Mouse (Mus musculus): ENCODE measurements around the gene Ddhd1. TPM values are rescaled to one million over a fixed set of nuclear protein-coding genes. Genes with fewer than 3 reads are reported as not detected.

The Ddhd1 gene
- total RNA-seq, 4 experiments from 2014 or later = 81.4 to 86.2 (median 83.9) TPM

DNA sequence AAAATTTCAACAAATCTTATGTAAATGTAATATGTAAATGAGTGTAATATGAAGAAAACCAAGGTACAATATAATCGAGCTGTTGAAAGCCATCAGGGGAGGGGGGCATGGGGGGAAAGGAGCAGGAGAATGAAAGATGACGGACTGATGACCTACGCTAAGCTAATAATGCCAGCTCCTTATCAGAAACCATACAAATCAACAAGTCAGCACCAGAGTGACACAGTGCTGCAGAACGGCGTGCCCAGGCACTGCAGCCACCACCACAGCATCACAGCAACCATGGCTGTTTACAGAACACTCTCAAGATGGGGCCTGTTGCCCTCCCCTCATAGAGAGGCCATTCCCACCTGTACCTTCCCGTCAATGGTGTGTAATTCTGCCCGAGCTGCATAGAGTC, 10.8 kb downstream of the Ddhd1 start:
- DNase-seq (ENCODE audit: low spot score in 2 of 2) = no peak

DNA sequence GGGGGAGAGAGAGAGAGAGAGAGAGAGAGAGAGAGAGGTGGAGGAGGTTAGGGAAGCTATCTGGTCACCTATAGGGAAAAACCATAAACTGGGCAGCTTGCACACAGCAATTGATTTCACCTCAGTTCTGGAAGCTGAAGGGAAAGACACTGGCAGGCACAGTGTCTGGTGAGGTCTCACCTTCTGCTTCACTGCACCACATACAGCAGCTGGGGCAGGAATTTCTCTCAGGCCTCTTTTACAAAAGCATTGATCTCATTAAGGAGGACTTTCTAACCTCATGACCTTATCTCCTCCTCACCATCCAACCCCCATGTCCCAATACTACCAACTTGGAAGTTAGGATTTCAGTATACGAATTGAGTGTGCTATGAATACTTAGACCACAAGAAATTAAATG, 13.2 kb downstream of the Ddhd1 start:
- DNase-seq (ENCODE audit: low spot score in 2 of 2) = no peak

DNA sequence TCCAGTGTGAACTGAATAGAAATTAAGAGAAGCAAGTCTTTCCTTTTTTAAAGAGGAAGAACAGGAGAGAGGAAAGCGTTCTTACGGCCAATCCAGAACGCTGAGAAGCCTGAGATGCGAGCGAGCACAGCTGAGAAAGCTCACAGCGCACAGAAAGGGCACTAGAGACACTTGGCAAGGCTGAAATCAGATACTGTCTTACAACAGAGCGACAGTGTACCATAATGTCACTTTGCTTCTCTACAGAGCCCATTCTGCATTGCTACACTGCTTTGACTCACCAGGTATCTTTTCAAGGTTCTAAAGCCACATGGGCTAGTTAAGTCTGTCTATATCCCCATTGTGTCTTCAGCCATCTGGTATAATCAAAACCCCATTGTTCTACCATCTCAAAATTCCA, 13.7 kb downstream of the Ddhd1 start:
- DNase-seq (ENCODE audit: low spot score in 2 of 2) = no peak

DNA sequence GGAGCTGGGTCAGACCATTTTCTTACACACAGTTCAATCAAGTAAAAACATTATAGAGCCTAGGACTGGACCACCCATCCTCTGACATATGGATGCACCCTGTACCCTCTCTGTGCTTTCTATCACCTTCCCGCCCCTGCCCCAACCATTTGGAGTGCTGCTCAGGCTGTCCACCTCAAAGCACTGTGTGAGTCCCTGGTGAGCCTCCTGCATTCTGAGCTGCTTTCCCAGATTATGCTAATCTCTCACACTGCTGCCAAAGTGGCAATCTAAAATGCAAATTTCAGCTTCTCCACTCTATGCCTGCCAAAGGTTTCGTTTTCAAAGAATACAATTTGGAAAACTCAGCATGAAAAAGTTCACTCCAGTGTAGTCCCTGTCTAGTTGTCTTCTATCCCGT, 14.5 kb downstream of the Ddhd1 start:
- DNase-seq (ENCODE audit: low spot score in 2 of 2) = no peak

DNA sequence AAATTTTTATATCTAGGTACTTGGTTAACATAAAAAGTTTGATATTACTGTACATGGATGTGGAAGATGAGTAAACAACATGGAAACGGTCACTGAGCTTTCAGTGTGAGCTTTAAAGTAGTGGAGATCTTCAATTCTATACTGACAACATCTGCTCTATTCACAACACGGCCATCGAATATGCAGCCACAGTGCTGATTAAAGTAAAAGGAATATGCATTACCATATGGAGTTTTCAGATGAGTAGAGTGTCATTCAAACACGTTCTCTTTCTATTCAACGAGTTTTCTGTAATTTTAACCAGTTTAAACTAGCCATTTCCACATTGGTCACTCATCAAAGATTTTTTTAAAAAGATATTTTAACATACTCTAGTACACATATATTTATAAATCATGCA, 15.1 kb downstream of the Ddhd1 start:
- no peak for DNase-seq (ENCODE audit: low spot score in 2 of 2)

DNA sequence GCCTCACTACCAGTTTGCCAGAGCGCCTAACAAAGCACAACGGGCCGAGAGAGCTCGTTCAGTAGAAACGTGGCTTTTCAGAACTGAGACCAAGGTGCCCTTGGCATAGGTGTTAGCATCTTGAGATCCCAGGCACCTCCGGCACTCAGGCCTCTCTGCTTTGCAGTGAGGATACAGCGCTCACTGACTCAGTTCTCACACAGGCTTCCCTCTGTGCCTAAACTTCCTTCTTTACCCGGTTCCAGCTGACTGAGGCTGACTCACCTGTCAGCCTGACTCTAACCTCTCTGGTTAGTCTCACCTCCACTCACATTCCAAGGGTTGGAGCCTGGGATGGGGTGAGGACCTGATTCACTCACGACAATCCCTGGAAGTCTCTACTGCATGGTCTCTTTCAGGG, 15.7 kb downstream of the Ddhd1 start:
- DNase-seq (ENCODE audit: low spot score in 2 of 2) = no peak

DNA sequence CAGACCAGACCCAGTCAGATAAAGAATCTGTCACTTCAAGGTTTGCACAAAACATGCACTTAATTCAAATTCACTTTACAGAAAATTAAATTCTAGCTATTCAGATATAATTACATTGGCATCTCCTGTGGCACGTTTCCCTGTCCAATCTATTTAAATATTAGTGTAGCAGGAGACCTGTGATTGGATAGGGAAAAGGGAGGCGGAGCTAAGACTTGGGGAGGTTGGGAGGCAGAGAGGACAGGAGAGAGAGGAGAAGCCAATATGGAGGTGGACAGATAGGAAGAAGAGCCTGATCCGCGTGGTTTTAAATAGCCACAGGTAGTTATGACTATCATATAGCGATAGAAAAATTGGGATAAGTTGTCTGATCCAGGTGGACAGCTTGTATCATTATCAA, 19.2 kb downstream of the Ddhd1 start:
- no peak for DNase-seq (ENCODE audit: low spot score in 2 of 2)

DNA sequence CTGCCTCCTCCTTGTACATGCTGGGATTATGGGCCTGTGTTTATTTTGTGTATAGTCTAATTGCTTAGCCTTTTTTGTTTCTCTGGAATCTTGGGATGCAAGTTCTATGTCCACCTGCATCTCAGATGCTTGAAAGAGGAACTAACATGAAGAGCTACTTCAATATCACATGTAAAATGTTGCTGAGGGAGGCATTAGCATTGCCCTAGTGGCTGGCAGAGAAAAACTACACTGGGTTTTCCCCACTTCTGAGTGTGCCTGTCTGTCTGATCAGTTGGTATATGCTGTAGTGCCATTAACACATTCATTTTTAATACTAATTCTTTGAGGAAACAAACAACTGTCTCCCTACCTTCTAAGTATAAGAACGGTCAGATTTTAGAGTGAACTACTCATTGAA, 22.4 kb downstream of the Ddhd1 start:
- DNase-seq (ENCODE audit: low spot score in 2 of 2) = no peak

DNA sequence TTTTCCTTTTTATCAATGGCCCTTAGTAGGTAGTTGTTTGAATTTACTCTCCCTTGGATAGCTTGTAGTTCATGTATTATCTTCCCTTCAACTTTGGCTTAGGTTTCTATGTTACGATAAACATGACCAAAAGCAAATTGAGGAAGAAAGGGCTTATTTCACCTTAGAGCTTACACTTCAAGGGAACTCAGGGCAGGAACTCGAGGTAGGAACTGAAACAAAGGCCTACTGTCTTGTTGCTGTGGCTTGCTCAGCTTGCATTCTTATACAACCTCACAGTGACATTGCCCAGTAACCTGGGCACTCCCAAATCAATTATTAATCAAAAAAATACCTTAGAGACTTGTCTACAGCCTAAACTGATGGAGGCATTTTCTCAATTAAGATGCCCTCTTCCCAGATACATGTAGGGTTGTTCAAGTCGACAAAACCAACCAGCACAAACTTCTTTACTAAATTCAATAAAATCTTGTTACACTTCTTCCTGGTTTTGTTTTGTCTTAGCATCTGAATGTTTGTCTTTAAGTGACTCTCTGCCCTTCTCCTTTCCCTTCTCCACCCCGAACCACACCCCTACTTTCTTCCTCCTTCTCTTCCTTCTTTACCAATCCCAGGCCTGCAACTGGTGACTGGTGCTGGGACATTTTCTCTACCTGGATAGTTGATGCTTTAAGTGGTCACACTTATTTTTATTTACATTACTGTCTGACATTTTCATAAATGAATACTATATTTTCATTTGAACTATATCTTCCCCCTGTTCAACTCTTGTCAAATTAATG, 25.0 kb downstream of the Ddhd1 start:
- no peak for DNase-seq (ENCODE audit: low spot score in 2 of 2)

DNA sequence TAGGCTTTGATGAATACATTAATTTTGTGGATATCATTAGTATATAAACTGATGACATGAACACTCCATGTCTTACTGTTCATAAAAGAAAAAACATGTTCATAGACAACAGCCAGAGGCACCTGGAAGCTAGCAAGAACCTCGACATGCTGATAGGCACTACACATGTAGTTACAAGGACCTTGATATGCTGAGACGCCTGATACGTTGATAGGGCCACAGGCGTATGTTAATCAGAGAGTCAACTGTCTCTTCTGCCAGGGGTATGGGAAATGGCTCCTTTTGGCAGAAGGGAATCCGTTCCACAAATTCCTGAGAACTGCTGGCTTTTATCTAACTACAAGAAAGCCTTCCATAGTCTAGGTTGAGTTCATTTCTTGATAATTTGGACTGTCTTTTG, 27.4 kb downstream of the Ddhd1 start:
- no peak for DNase-seq (ENCODE audit: low spot score in 2 of 2)

DNA sequence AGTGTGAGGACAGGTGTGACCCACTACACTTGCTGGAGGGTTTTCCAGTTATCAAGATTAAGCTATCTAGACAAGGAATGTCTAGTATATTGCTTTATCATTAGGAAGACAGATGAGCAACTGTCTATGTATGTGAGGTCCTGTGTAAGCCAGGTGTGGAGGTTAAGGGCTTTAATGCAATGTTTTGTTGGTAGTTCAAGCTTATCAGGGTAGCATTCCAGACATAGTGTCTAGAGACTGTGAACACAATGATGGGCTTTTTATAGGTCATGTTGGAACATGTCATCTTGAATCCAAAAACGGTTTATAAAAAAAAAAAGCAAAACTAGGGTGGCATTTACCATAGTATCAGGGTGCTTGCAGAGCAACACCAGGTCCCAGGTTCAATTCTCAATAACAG, 28.0 kb downstream of the Ddhd1 start:
- DNase-seq (ENCODE audit: low spot score in 2 of 2) = no peak

DNA sequence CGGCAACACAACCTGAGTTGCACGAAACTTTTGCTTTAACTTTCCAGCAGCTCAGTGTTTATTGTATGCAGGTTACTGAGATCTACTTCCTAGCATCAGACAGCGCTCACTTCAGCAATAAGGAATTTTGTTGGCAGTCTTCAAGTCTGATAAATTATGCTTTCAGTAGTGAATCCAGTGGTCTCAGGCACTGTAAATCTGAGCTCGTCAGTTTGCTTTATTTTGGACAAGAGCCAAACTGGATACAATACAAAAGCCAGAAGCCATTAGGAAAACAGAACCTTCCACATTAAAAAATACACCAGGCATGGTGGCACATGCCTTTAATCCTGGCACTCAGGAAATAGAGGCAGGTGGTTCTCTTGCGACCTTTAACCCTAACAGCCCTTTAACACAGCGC, 39.6 kb downstream of the Ddhd1 start:
- no peak for DNase-seq (ENCODE audit: low spot score in 2 of 2)

DNA sequence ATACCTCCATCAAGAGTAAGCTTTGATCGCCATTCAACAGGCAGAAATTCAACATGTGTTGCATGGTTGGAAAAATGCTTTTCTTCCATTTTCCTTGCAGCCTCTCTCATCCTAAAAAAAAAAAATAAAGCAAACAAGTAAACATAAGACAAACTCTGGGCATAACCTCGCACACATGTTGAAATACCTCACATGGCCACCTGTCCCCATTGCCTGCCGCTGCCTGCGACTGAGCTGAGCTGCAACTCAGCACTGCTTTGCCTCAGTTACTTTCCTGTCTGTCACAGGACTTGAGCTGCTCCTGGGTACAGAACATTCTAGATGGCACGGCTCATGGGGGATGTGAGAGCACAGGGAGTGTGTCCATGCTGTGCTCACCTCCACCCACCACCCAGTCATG, 41.4 kb downstream of the Ddhd1 start:
- DNase-seq (ENCODE audit: low spot score in 2 of 2) = no peak

DNA sequence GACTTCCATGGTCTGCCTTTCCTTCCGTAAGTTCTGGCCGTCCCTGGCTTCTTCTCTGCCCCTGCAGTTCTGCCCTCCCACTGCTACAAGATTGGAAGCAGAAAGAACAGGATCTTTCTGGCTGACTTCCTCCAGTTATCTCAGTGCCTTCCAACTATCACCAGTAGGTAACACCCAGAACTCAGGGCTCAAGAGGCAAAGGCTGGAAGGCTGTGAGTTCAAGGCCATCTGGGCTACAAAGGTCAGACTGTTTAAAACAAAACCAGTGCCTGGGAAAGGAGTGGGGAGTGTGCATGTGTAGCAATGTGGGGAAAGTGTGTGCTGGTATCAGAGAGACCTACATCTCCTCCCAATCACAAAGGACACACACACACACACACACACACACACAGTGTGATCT, 42.2 kb downstream of the Ddhd1 start:
- DNase-seq (ENCODE audit: low spot score in 2 of 2) = no peak

DNA sequence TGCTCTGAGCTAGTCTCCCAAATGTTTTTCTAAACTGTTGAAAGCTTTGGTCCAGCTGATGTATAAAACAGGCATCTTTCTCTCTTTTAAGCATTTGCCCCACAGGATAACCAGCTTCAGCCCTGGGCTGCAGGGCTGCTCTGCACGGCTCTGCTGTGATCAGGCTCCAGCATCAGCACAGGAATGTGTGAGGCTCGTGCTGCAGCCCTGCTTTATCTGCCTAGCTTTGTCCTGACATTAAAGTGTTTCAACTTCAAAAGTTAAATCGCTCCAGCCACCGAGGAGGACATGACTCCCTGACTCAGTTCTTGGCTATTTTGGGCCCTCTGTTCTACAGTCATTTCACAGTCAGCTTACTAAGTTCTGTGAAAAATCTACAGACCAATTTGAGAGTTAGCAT, 43.1 kb downstream of the Ddhd1 start:
- no peak for DNase-seq (ENCODE audit: low spot score in 2 of 2)

DNA sequence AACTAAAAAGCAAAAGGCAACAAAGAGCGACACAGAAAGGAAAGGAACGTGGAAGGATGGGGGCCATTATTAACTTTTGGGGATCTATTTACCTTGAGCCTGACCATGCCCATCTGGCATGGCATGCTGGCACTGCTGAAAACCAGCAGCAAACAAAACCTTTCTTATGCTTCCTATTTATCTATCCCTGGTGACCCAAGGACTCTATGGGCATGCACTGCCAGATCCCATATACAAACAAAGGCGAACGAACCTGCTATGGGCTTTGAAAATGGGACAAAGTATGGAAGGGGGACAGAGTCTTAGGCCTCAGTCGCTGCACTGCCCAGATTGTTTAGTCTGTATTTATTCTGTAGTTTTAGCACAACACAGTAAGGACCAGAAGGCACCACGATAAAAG, 43.5 kb downstream of the Ddhd1 start:
- DNase-seq (ENCODE audit: low spot score in 2 of 2) = no peak

DNA sequence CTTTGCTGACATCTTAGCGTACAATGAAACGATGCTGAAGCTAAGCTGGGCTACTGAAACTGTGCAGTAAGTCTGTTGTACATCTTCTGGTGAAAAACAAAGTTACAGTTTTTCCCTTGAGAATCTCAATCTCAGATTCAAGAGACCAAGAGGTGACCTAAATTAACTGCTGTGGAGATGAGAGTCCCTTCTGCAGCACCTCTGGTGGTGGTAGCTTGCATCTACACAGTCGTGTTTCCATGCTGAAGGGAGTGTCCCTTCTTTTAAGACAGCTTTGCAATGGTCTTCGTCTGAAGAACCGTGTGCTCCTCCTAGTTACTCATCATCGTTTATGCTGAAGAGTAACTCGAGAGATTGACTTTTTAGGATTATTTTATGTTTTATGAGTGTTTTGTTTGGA, 46.3 kb downstream of the Ddhd1 start:
- no peak for DNase-seq (ENCODE audit: low spot score in 2 of 2)

DNA sequence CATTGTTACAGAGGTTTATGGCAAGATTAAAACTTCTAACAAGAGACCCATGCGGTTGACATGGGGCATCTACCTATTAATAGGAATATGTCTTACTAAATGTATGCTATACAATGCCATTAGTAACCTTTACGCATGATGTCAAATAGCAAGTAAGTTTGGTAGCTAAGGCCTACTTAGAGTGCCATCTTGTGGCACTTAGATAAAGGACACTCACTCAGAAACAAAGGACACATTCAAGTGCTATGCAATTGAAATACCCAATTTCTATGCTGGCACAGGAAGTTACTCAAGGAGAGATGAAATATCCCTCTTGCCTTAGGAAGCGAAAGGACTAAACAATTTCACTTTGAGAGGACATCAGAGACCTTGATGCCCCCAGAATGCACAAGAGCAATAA, 55.9 kb downstream of the Ddhd1 start:
- no peak for DNase-seq (ENCODE audit: low spot score in 2 of 2)

DNA sequence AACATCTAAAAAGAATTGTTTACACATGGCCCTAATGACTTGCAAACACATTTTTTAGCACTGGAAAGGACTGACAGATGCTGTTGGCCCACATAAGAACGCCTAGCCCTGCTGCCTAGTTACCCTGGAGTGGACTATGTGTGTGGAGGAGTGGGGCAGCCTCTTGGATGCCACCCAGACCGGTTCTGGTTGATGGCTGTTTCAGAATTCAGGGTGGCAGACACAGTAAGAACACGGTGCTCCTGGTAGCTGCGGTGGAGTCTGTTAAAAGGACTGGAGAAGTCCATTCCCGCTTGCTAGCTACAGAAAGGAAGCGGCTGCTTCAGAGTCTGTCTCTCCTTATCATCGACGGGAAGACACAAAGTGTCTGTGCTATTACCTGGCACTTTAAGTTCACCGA, 57.4 kb downstream of the Ddhd1 start:
- DNase-seq (ENCODE audit: low spot score in 2 of 2) = peak; percentile 60 to 68

DNA sequence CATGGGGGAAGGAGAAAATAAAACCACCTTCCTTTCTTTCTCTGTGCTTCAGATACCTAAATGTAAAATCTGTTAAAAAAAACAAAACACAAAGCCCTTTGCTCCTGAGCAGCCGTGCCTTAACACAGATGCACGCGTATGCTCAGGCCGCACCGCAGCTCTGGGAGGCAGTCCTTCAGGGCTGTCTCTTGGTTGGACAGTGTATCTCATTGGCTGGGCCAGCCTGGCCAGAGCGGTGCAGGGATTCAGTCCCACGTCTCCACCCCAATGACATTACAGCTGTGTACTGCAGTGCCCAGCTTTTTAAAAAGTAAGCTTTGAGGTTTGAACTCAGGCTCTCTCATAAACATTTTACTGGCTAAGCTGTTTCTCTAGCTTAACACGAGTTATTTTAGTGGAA, 60.1 kb downstream of the Ddhd1 start:
- no peak for DNase-seq (ENCODE audit: low spot score in 2 of 2)

DNA sequence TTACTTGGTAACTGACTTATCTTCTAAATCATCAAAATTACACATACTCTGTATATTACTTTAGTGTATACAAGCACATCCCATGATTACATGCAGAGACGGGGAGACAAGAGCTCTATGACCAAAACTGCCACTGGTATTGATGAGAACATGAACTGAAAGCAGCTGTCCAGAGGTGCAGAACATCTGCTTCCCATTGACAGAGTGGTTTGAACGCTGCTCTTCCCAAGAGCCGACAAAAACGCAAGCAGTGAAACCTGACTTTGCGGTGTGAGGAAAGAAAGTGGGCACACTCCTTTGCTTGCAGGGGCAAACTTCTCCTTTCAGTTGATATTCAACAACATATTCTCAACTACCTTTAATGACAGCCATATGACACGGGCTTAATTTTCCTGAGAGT, 64.7 kb downstream of the Ddhd1 start:
- no peak for DNase-seq (ENCODE audit: low spot score in 2 of 2)

DNA sequence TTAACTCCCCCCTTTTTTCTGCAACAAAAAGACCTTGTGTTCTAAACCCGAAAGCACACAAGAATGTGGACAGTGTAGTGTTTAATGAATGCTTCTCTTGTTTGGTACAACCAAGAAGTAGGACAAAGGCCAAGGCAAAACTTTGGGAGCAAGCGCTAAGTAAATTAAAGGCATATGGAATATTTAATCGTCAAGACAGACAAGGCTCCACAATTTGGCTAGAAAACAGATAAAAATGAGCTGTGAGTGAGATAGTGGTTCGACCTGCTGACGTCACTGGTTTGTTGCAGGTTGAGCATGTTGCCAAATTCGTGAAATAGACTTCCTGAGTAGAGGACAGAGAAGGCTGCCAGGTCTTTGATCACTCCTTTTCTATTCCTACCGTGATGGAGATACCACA, 69.5 kb downstream of the Ddhd1 start:
- DNase-seq (ENCODE audit: low spot score in 2 of 2) = no peak

DNA sequence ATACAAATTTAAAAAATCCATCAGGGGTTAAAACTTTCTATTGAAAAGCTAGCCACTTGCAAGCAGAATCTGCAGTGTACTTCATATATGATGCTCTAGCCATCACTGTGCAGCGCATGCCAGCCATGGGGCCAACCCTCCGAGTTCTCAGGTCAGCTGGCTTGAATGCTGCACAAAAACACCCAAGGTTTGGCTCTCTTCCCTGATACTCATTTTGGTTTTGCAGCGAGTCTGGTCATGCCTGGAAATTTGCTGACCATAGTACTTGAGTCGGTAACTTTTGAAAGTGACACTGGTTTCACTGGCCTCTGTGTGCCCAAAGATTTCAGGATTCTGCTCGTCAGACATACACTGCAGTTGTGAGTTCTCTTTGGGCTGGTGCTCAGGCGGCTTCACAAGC, 70.4 kb downstream of the Ddhd1 start:
- DNase-seq (ENCODE audit: low spot score in 2 of 2) = no peak

DNA sequence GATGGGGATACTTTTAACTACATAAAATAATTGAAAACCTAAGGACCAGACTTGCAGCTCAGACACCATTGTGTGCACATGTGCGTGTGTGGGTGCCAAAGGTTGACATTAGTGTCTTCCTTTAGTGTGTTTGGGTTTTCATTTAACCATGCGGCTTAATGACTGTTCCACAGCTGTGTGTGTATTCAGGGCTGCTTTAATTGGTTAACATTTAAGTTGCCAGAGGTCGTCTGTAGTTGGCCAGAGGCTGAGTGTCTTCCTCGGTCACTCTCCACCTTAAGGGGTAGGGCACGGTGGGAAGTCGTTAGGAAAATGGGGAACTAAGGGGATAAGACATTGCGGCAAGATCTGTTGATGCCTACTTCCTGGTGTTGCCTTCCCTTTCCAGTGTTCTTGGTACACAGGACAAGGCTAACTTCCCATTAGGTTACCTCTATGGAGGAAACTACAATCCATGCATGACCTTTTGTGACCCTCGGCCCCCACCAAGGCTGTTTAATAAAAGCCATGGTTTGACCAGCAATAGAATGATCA, 74.4 kb downstream of the Ddhd1 start:
- DNase-seq (ENCODE audit: low spot score in 2 of 2) = no peak

Data from layer of hippocampus, adult 8-10 months (tissue).